Mouse (Mus musculus): Measurements from ENCODE around the gene Bcl11a. TPM values are rescaled to one million over a fixed set of nuclear protein-coding genes. Genes with fewer than 3 reads are reported as not detected.

The Bcl11a gene
- polyA plus RNA-seq, 1 experiment from 2014 or later: 25.2 TPM

- no peak overlapping the region for H3K4me2 ChIP-seq
- no peaks in the 10 kb centered on the region for H3K9me3 ChIP-seq (replicated peaks)
- no peak overlapping the region for H3K9ac ChIP-seq
- no peak overlapping the region for H3K27ac ChIP-seq (replicated peaks)
- H3K36me3 ChIP-seq (replicated peaks): peaks cover 70% of the 10 kb centered on the region
- 73% methylated on average over 15 of the region's 15 CpGs for WGBS (ENCODE audit: insufficient replicate concordance)
- H3K4me3 ChIP-seq (replicated peaks): no peak overlapping the region
- ATAC-seq (ENCODE audit: insufficient read depth): no peak
- H3K27me3 ChIP-seq: no peaks in the 10 kb centered on the region
- H3K4me1 ChIP-seq (replicated peaks): peaks cover 40% of the 10 kb centered on the region
These were observed 13.7 kb downstream of the Bcl11a start for GRCm38 (mm10) chr11:24091393-24092080.

GRCm38 (mm10) chr11:24092618-24093017 lies 14.8 kb downstream of the Bcl11a start:
- Histone ChIP-seq H3K4me1 (replicated peaks) (peaks cover 50% of the 10 kb centered on the region), H3K36me3 (replicated peaks) (peaks cover 62% of the 10 kb centered on the region), H3K27ac (replicated peaks) (no peak overlapping the region), H3K9ac (0 out of 2 replicates have a peak overlapping the region, but pooled peaks have one; percentile 15), H3K4me3 (replicated peaks) (no peak overlapping the region), H3K27me3 (no peaks in the 10 kb centered on the region), H3K9me3 (replicated peaks) (no peaks in the 10 kb centered on the region), H3K4me2 (no peak overlapping the region)
- WGBS (ENCODE audit: insufficient replicate concordance): 57% methylated on average over 3 of the region's 3 CpGs
- no peak for ATAC-seq (ENCODE audit: insufficient read depth)

GRCm38 (mm10) chr11:24094086-24094487 lies 16.2 kb downstream of the Bcl11a start:
- no peak for ATAC-seq (ENCODE audit: insufficient read depth)
- Histone ChIP-seq H3K27me3 (no peaks in the 10 kb centered on the region), H3K4me3 (replicated peaks) (no peak overlapping the region), H3K4me1 (replicated peaks) (peaks cover 61% of the 10 kb centered on the region), H3K9me3 (replicated peaks) (no peaks in the 10 kb centered on the region), H3K36me3 (replicated peaks) (peaks cover 47% of the 10 kb centered on the region), H3K9ac (no peak overlapping the region), H3K27ac (replicated peaks) (peak overlapping the region; percentile 42; the same call in 1 of the 2 replicates), H3K4me2 (peak overlapping the region; percentile 7; the same call in 1 of the 2 replicates)
- 42% methylated on average over 5 of the region's 5 CpGs for WGBS (ENCODE audit: insufficient replicate concordance)

GRCm38 (mm10) chr11:24095236-24095635 lies 17.4 kb downstream of the Bcl11a start:
- H3K9ac ChIP-seq: no peak overlapping the region
- peaks cover 71% of the 10 kb centered on the region for H3K4me1 ChIP-seq (replicated peaks)
- H3K27ac ChIP-seq (replicated peaks): no peak overlapping the region; the same call in 1 of the 2 replicates
- 0 out of 2 replicates have a peak overlapping the region, but pooled peaks have one; percentile 9 for H3K4me2 ChIP-seq
- 43% methylated on average over 9 of the region's 9 CpGs for WGBS (ENCODE audit: insufficient replicate concordance)
- no peaks in the 10 kb centered on the region for H3K27me3 ChIP-seq
- no peaks in the 10 kb centered on the region for H3K9me3 ChIP-seq (replicated peaks)
- no peak overlapping the region for H3K4me3 ChIP-seq (replicated peaks)
- ATAC-seq (ENCODE audit: insufficient read depth): no peak
- peaks cover 35% of the 10 kb centered on the region for H3K36me3 ChIP-seq (replicated peaks)

GRCm38 (mm10) chr11:24095656-24096353 lies 17.9 kb downstream of the Bcl11a start:
- Histone ChIP-seq H3K9me3 (replicated peaks) (no peaks in the 10 kb centered on the region), H3K4me1 (replicated peaks) (peaks cover 77% of the 10 kb centered on the region), H3K27ac (replicated peaks) (no peak overlapping the region), H3K4me2 (no peak overlapping the region), H3K36me3 (replicated peaks) (peaks cover 31% of the 10 kb centered on the region), H3K4me3 (replicated peaks) (no peak overlapping the region), H3K9ac (no peak overlapping the region), H3K27me3 (no peaks in the 10 kb centered on the region)
- 79% methylated on average over 7 of the region's 7 CpGs for WGBS (ENCODE audit: insufficient replicate concordance)
- ATAC-seq (ENCODE audit: insufficient read depth): no peak

- H3K27me3 ChIP-seq: no peaks in the 10 kb centered on the region
- ATAC-seq (ENCODE audit: insufficient read depth): no peak
- H3K4me2 ChIP-seq: no peak overlapping the region
- H3K9me3 ChIP-seq (replicated peaks): no peaks in the 10 kb centered on the region
- H3K4me1 ChIP-seq (replicated peaks): peaks cover 82% of the 10 kb centered on the region
- peaks cover 26% of the 10 kb centered on the region for H3K36me3 ChIP-seq (replicated peaks)
- H3K4me3 ChIP-seq (replicated peaks): no peak overlapping the region
- H3K9ac ChIP-seq: no peak overlapping the region
- H3K27ac ChIP-seq (replicated peaks): 0 out of 2 replicates have a peak overlapping the region, but pooled peaks have one; percentile 30
- WGBS (ENCODE audit: insufficient replicate concordance): 60% methylated on average over 6 of the region's 6 CpGs
These were observed 18.6 kb downstream of the Bcl11a start for GRCm38 (mm10) chr11:24096483-24096882.

- Histone ChIP-seq H3K4me3 (replicated peaks) (no peak overlapping the region), H3K36me3 (replicated peaks) (peaks cover 22% of the 10 kb centered on the region), H3K9me3 (replicated peaks) (no peaks in the 10 kb centered on the region), H3K27me3 (no peaks in the 10 kb centered on the region), H3K4me1 (replicated peaks) (peaks cover 85% of the 10 kb centered on the region), H3K9ac (no peak overlapping the region), H3K27ac (replicated peaks) (no peak overlapping the region), H3K4me2 (no peak overlapping the region)
- 76% methylated on average over 6 of the region's 6 CpGs for WGBS (ENCODE audit: insufficient replicate concordance)
- ATAC-seq (ENCODE audit: insufficient read depth): no peak
These were observed 19.2 kb downstream of the Bcl11a start for GRCm38 (mm10) chr11:24097026-24097425.

GRCm38 (mm10) chr11:24098069-24098468 lies 20.2 kb downstream of the Bcl11a start:
- H3K36me3 ChIP-seq (replicated peaks): 0 out of 2 replicates have a peak, but pooled peaks cover 24% of the 10 kb centered on the region
- 62% methylated on average over 5 of the region's 5 CpGs for WGBS (ENCODE audit: insufficient replicate concordance)
- no peak overlapping the region for H3K27ac ChIP-seq (replicated peaks)
- no peaks in the 10 kb centered on the region for H3K9me3 ChIP-seq (replicated peaks)
- H3K4me1 ChIP-seq (replicated peaks): peaks cover 88% of the 10 kb centered on the region
- ATAC-seq (ENCODE audit: insufficient read depth): no peak
- H3K4me2 ChIP-seq: no peak overlapping the region
- H3K27me3 ChIP-seq: no peaks in the 10 kb centered on the region
- no peak overlapping the region for H3K4me3 ChIP-seq (replicated peaks)
- H3K9ac ChIP-seq: no peak overlapping the region

GRCm38 (mm10) chr11:24098662-24099061 lies 20.8 kb downstream of the Bcl11a start:
- no peak for ATAC-seq (ENCODE audit: insufficient read depth)
- H3K9ac ChIP-seq: no peak overlapping the region
- 0 out of 2 replicates have a peak overlapping the region, but pooled peaks have one; percentile 26 for H3K27ac ChIP-seq (replicated peaks)
- 0 out of 2 replicates have a peak, but pooled peaks cover 20% of the 10 kb centered on the region for H3K36me3 ChIP-seq (replicated peaks)
- peak overlapping the region; percentile 33 for H3K4me2 ChIP-seq
- no peaks in the 10 kb centered on the region for H3K27me3 ChIP-seq
- H3K4me3 ChIP-seq (replicated peaks): no peak overlapping the region
- no peaks in the 10 kb centered on the region for H3K9me3 ChIP-seq (replicated peaks)
- WGBS (ENCODE audit: insufficient replicate concordance): 51% methylated on average over 3 of the region's 3 CpGs
- peaks cover 89% of the 10 kb centered on the region for H3K4me1 ChIP-seq (replicated peaks)

GRCm38 (mm10) chr11:24099215-24099614 lies 21.4 kb downstream of the Bcl11a start:
- 61% methylated on average over 10 of the region's 10 CpGs for WGBS (ENCODE audit: insufficient replicate concordance)
- Histone ChIP-seq H3K4me2 (peak overlapping the region; percentile 33), H3K4me3 (replicated peaks) (no peak overlapping the region), H3K9me3 (replicated peaks) (no peaks in the 10 kb centered on the region), H3K36me3 (replicated peaks) (0 out of 2 replicates have a peak, but pooled peaks cover 16% of the 10 kb centered on the region), H3K27ac (replicated peaks) (0 out of 2 replicates have a peak overlapping the region, but pooled peaks have one; percentile 26), H3K4me1 (replicated peaks) (peaks cover 85% of the 10 kb centered on the region), H3K9ac (no peak overlapping the region), H3K27me3 (no peaks in the 10 kb centered on the region)
- no peak for ATAC-seq (ENCODE audit: insufficient read depth)

GRCm38 (mm10) chr11:24099886-24100293 lies 22.0 kb downstream of the Bcl11a start:
- Histone ChIP-seq H3K9ac (no peak overlapping the region), H3K27ac (replicated peaks) (peak overlapping the region; percentile 80), H3K9me3 (replicated peaks) (no peaks in the 10 kb centered on the region), H3K36me3 (replicated peaks) (peaks cover 15% of the 10 kb centered on the region; the same call in 1 of the 2 replicates), H3K4me1 (replicated peaks) (peaks cover 78% of the 10 kb centered on the region), H3K4me2 (peak overlapping the region; percentile 52), H3K4me3 (replicated peaks) (0 out of 2 replicates have a peak overlapping the region, but pooled peaks have one; percentile 4), H3K27me3 (no peaks in the 10 kb centered on the region)
- 27% methylated on average over 6 of the region's 7 CpGs for WGBS (ENCODE audit: insufficient replicate concordance)
- ATAC-seq (ENCODE audit: insufficient read depth): peak; percentile 47

All from liver, embryonic 15.5 days (tissue).